Mouse (Mus musculus): ENCODE measurements at regions not wholly inside any gene's neighbourhood (a gene's known extent, or its start where the extent isn't known, plus 50 kb on each side); places are given as distances from the start of the nearest gene placed in this dataset.
"Not testable (repeated sequence)": the region's sequence is repeated elsewhere in the genome, so short reads cannot be mapped to it uniquely, and the experiment has no call there.

GRCm38 (mm10) chr17:10150403-10150689 is 169.3 kb downstream of the Qk start:
- H3K9me3 ChIP-seq (replicated peaks; ENCODE audit: control insufficient read depth, low read length), result not testable (repeated sequence)

GRCm38 (mm10) chr17:10149682-10150402 is 169.8 kb downstream of the Qk start:
- 70% methylated on average over 8 of the region's 8 CpGs for WGBS
- no peak overlapping the region for H3K4me3 ChIP-seq (ENCODE audit: low read depth, low read length)
- no peak overlapping the region for H3K27ac ChIP-seq (ENCODE audit: low read depth, low read length)
- no peak overlapping the region for H3K9ac ChIP-seq (ENCODE audit: low read length)
- H3K27me3 ChIP-seq (replicated peaks; ENCODE audit: control insufficient read depth, insufficient read depth, low read length), result no peaks in the 10 kb centered on the region
- H3K4me1 ChIP-seq (ENCODE audit: control insufficient read depth, insufficient read depth, low read length), result 0 out of 2 replicates have a peak, but pooled peaks cover 2% of the 10 kb centered on the region
- H3K36me3 ChIP-seq (ENCODE audit: control insufficient read depth, insufficient read depth, low read length), result no peaks in the 10 kb centered on the region
- ATAC-seq (no peak), DNase-seq (ENCODE audit: low spot score) (no peak)
- no peaks in the 10 kb centered on the region for H3K9me3 ChIP-seq (replicated peaks; ENCODE audit: control insufficient read depth, low read length)
- H3K4me2 ChIP-seq (ENCODE audit: low read length), result no peak overlapping the region

More at GRCm38 (mm10) chr17:10150403-10150689, 169.3 kb downstream of the Qk start:
- H3K36me3 ChIP-seq (ENCODE audit: control insufficient read depth, insufficient read depth, low read length); H3K4me2 ChIP-seq (ENCODE audit: low read length); ATAC-seq; H3K4me3 ChIP-seq (ENCODE audit: low read depth, low read length); DNase-seq (ENCODE audit: low spot score); H3K27me3 ChIP-seq (replicated peaks; ENCODE audit: control insufficient read depth, insufficient read depth, low read length); H3K4me1 ChIP-seq (ENCODE audit: control insufficient read depth, insufficient read depth, low read length); H3K27ac ChIP-seq (ENCODE audit: low read depth, low read length); H3K9ac ChIP-seq (ENCODE audit: low read length): not testable (repeated sequence)
- 77% methylated on average over 2 of the region's 2 CpGs for WGBS

GRCm38 (mm10) chr17:10147106-10147505 is 172.5 kb downstream of the Qk start:
- ATAC-seq, result peak; percentile 40; the same call in 1 of the 2 replicates

GRCm38 (mm10) chr17:10146576-10146975 is 173.1 kb downstream of the Qk start:
- no peak overlapping the region for H3K9ac ChIP-seq (ENCODE audit: low read length)
- ATAC-seq, result no peak
- WGBS, result 64% methylated on average over 3 of the region's 3 CpGs

More at GRCm38 (mm10) chr17:10147106-10147505, 172.5 kb downstream of the Qk start:
- Histone ChIP-seq H3K9me3 (replicated peaks; ENCODE audit: control insufficient read depth, low read length) (0 out of 2 replicates have a peak, but pooled peaks cover under 1% of the 10 kb centered on the region), H3K36me3 (ENCODE audit: control insufficient read depth, insufficient read depth, low read length) (no peaks in the 10 kb centered on the region), H3K4me3 (ENCODE audit: low read depth, low read length) (no peak overlapping the region), H3K4me2 (ENCODE audit: low read length) (no peak overlapping the region), H3K27me3 (replicated peaks; ENCODE audit: control insufficient read depth, insufficient read depth, low read length) (no peaks in the 10 kb centered on the region), H3K27ac (ENCODE audit: low read depth, low read length) (no peak overlapping the region), H3K4me1 (ENCODE audit: control insufficient read depth, insufficient read depth, low read length) (0 out of 2 replicates have a peak, but pooled peaks cover 2% of the 10 kb centered on the region), H3K9ac (ENCODE audit: low read length) (no peak overlapping the region)
- DNase-seq (ENCODE audit: low spot score), result peak; percentile 38
- 17% methylated on average over 8 of the region's 8 CpGs for WGBS

GRCm38 (mm10) chr17:10138847-10139246 is 180.8 kb downstream of the Qk start:
- ATAC-seq (no peak), DNase-seq (ENCODE audit: low spot score) (no peak)
- H3K9me3 ChIP-seq (replicated peaks; ENCODE audit: control insufficient read depth, low read length), result 0 out of 2 replicates have a peak, but pooled peaks cover 3% of the 10 kb centered on the region
- H3K27ac ChIP-seq (ENCODE audit: low read depth, low read length), result no peak overlapping the region
- no peaks in the 10 kb centered on the region for H3K4me1 ChIP-seq (ENCODE audit: control insufficient read depth, insufficient read depth, low read length)
- H3K27me3 ChIP-seq (replicated peaks; ENCODE audit: control insufficient read depth, insufficient read depth, low read length), result no peaks in the 10 kb centered on the region
- no peaks in the 10 kb centered on the region for H3K36me3 ChIP-seq (ENCODE audit: control insufficient read depth, insufficient read depth, low read length)
- no peak overlapping the region for H3K4me2 ChIP-seq (ENCODE audit: low read length)
- H3K4me3 ChIP-seq (ENCODE audit: low read depth, low read length), result no peak overlapping the region
- 56% methylated on average over 3 of the region's 3 CpGs for WGBS
- H3K9ac ChIP-seq (ENCODE audit: low read length), result no peak overlapping the region

More at GRCm38 (mm10) chr17:10146576-10146975, 173.1 kb downstream of the Qk start:
- Histone ChIP-seq H3K4me3 (ENCODE audit: low read depth, low read length) (no peak overlapping the region), H3K9me3 (replicated peaks; ENCODE audit: control insufficient read depth, low read length) (0 out of 2 replicates have a peak, but pooled peaks cover 3% of the 10 kb centered on the region), H3K27ac (ENCODE audit: low read depth, low read length) (no peak overlapping the region), H3K36me3 (ENCODE audit: control insufficient read depth, insufficient read depth, low read length) (no peaks in the 10 kb centered on the region), H3K4me1 (ENCODE audit: control insufficient read depth, insufficient read depth, low read length) (0 out of 2 replicates have a peak, but pooled peaks cover 2% of the 10 kb centered on the region), H3K4me2 (ENCODE audit: low read length) (no peak overlapping the region), H3K27me3 (replicated peaks; ENCODE audit: control insufficient read depth, insufficient read depth, low read length) (no peaks in the 10 kb centered on the region)
- DNase-seq (ENCODE audit: low spot score), result no peak

GRCm38 (mm10) chr17:10138374-10138773 is 181.3 kb downstream of the Qk start:
- Histone ChIP-seq H3K9ac (ENCODE audit: low read length) (no peak overlapping the region), H3K9me3 (replicated peaks; ENCODE audit: control insufficient read depth, low read length) (0 out of 2 replicates have a peak, but pooled peaks cover 3% of the 10 kb centered on the region), H3K4me2 (ENCODE audit: low read length) (no peak overlapping the region), H3K36me3 (ENCODE audit: control insufficient read depth, insufficient read depth, low read length) (no peaks in the 10 kb centered on the region), H3K27ac (ENCODE audit: low read depth, low read length) (no peak overlapping the region), H3K4me3 (ENCODE audit: low read depth, low read length) (no peak overlapping the region), H3K4me1 (ENCODE audit: control insufficient read depth, insufficient read depth, low read length) (no peaks in the 10 kb centered on the region), H3K27me3 (replicated peaks; ENCODE audit: control insufficient read depth, insufficient read depth, low read length) (no peaks in the 10 kb centered on the region)
- no peak for ATAC-seq
- peak; percentile 26 for DNase-seq (ENCODE audit: low spot score)
- WGBS, result 84% methylated on average over 4 of the region's 4 CpGs

- Histone ChIP-seq H3K4me3 (ENCODE audit: low read depth, low read length) (no peak overlapping the region), H3K27ac (ENCODE audit: low read depth, low read length) (no peak overlapping the region), H3K36me3 (ENCODE audit: control insufficient read depth, insufficient read depth, low read length) (no peaks in the 10 kb centered on the region), H3K27me3 (replicated peaks; ENCODE audit: control insufficient read depth, insufficient read depth, low read length) (no peaks in the 10 kb centered on the region), H3K9me3 (replicated peaks; ENCODE audit: control insufficient read depth, low read length) (no peaks in the 10 kb centered on the region), H3K9ac (ENCODE audit: low read length) (no peak overlapping the region), H3K4me1 (ENCODE audit: control insufficient read depth, insufficient read depth, low read length) (no peaks in the 10 kb centered on the region), H3K4me2 (ENCODE audit: low read length) (no peak overlapping the region)
- no peak for ATAC-seq
- no peak for DNase-seq (ENCODE audit: low spot score)
- WGBS, result 77% methylated on average over 2 of the region's 2 CpGs
These were observed 184.5 kb downstream of the Qk start for GRCm38 (mm10) chr17:10135111-10135510.

GRCm38 (mm10) chr17:10128591-10128990 is 191.1 kb downstream of the Qk start:
- ATAC-seq (no peak), DNase-seq (ENCODE audit: low spot score) (no peak)
- no peaks in the 10 kb centered on the region for H3K9me3 ChIP-seq (replicated peaks; ENCODE audit: control insufficient read depth, low read length)
- no peak overlapping the region for H3K4me2 ChIP-seq (ENCODE audit: low read length)
- WGBS, result 51% methylated on average over 8 of the region's 8 CpGs
- no peak overlapping the region for H3K4me3 ChIP-seq (ENCODE audit: low read depth, low read length)
- no peaks in the 10 kb centered on the region for H3K4me1 ChIP-seq (ENCODE audit: control insufficient read depth, insufficient read depth, low read length)
- no peaks in the 10 kb centered on the region for H3K36me3 ChIP-seq (ENCODE audit: control insufficient read depth, insufficient read depth, low read length)
- no peak overlapping the region for H3K27ac ChIP-seq (ENCODE audit: low read depth, low read length)
- H3K27me3 ChIP-seq (replicated peaks; ENCODE audit: control insufficient read depth, insufficient read depth, low read length), result no peaks in the 10 kb centered on the region
- H3K9ac ChIP-seq (ENCODE audit: low read length), result no peak overlapping the region

- DNase-seq (ENCODE audit: low spot score), result peak; percentile 18
- 56% methylated on average over 3 of the region's 3 CpGs for WGBS
These were observed 197.2 kb downstream of the Qk start for GRCm38 (mm10) chr17:10122411-10122810.

More at GRCm38 (mm10) chr17:10122411-10122810, 197.2 kb downstream of the Qk start:
- no peak overlapping the region for H3K4me3 ChIP-seq (ENCODE audit: low read depth, low read length)
- no peaks in the 10 kb centered on the region for H3K36me3 ChIP-seq (ENCODE audit: control insufficient read depth, insufficient read depth, low read length)
- no peaks in the 10 kb centered on the region for H3K9me3 ChIP-seq (replicated peaks; ENCODE audit: control insufficient read depth, low read length)
- no peak for ATAC-seq
- H3K27me3 ChIP-seq (replicated peaks; ENCODE audit: control insufficient read depth, insufficient read depth, low read length), result no peaks in the 10 kb centered on the region
- H3K27ac ChIP-seq (ENCODE audit: low read depth, low read length), result no peak overlapping the region
- no peak overlapping the region for H3K9ac ChIP-seq (ENCODE audit: low read length)
- H3K4me2 ChIP-seq (ENCODE audit: low read length), result no peak overlapping the region
- H3K4me1 ChIP-seq (ENCODE audit: control insufficient read depth, insufficient read depth, low read length), result no peaks in the 10 kb centered on the region

Measured in forebrain, embryonic 14.5 days (tissue).